Mouse (Mus musculus): ENCODE data around the gene Poldip2.

GRCm38 (mm10) chr11:78490781-78491241 lies 21.2 kb upstream of the Poldip2 start:
- TF ChIP-seq POLR2A (IDR thresholded peaks at IDR 0.05; ENCODE audit: insufficient read depth, low read depth, low read length) (no peak), CTCF (IDR thresholded peaks at IDR 0.05; ENCODE audit: insufficient read depth, low read depth, low read length) (no peak)

Measured in olfactory bulb, adult 2 months (tissue).